Mouse (Mus musculus) myocyte (in vitro differentiated cells): ENCODE results near the gene Fam174b.

Experiments
- CEBPB ChIP-seq: IDR thresholded peaks from 2 replicates; pipeline ENCODE4 v1.6.1; 2011; ENCODE audit warnings: mild to moderate bottlenecking, moderate library complexity; ENCODE audit not compliant: poor library complexity, insufficient read depth, severe bottlenecking
- MYOD1 ChIP-seq, 3 experiments: IDR thresholded peaks; one replicate each; pipeline ENCODE4 v1.6.1; 2011; ENCODE audit warnings: control low read depth in 2 of 3, low read depth in 2 of 3, mild to moderate bottlenecking in 2 of 3, moderate library complexity in 1 of 3; ENCODE audit not compliant: insufficient read length in 2 of 3, control insufficient read depth in 1 of 3
- POLR2A ChIP-seq: IDR thresholded peaks from one replicate; pipeline ENCODE4 v1.6.1; 2011; ENCODE audit warnings: low read depth, mild to moderate bottlenecking, control low read depth, moderate library complexity; ENCODE audit not compliant: insufficient read length
- REST ChIP-seq: IDR thresholded peaks from one replicate; pipeline ENCODE4 v1.6.1; 2011; ENCODE audit warnings: mild to moderate bottlenecking, control low read depth, moderate library complexity; ENCODE audit not compliant: insufficient read depth, insufficient read length
- SRF ChIP-seq: IDR thresholded peaks from one replicate; pipeline ENCODE4 v1.6.1; 2011; ENCODE audit warnings: low read depth; ENCODE audit not compliant: control insufficient read depth, insufficient read length
- TCF12 ChIP-seq: IDR thresholded peaks from one replicate; pipeline ENCODE4 v1.6.1; 2011; ENCODE audit warnings: mild to moderate bottlenecking, control low read depth; ENCODE audit not compliant: poor library complexity, insufficient read depth, severe bottlenecking
- USF1 ChIP-seq: IDR thresholded peaks from one replicate; pipeline ENCODE4 v1.6.1; 2011; ENCODE audit warnings: low read depth, mild to moderate bottlenecking, control low read depth, moderate library complexity

DNA sequence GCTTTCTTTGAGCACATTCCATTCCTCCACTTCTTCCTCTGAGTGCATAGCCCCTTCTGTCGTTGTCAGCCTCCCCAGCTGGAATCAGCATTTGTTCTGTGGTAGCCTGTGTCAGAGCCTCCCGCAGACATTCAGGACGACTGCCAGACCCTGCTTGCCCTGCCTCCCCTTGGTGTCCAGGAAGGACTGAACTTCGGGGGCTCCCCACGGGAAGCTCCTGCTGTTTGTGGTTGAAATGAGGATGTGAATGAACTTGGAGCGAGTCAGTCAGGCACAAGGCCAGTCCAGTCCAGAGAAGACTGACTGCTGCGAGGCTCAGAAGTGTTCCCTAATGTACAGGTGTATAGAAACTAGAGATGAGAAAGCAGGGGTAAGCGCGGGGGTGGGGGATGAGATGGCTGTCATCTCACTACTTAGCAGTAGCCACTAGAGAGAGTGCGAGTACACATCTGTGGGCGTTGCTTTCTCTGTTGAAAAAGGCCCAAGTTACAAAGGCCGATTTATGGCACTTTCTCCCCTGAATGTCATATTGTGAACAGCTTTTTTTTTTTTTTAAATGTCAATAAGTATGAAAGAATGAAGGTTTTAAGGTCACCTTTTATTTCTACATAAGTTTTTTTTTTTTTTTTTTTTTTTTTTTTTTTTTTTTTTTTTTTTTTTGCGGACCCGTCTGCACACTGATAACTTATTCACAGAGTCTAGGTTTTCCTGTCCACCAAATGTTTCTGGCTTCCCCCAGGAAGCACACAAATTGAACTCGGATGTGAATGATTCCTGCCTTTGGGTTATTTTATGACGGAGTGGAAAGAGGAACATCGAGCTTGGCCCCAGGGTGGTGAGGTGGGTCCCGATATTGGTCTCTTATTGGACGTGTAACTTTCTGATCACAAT is 31.5 kb downstream of the Fam174b start:
- TF ChIP-seq USF1, result no peak
- TF ChIP-seq POLR2A, result no peak
- no peak for TF ChIP-seq SRF
- TF ChIP-seq REST, result no peak
- TF ChIP-seq CEBPB, result no peak
- TF ChIP-seq TCF12, result no peak
- no peak for TF ChIP-seq MYOD1 (IDR thresholded peaks at IDR 0.05; ENCODE audit: control insufficient read depth in 1 of 3, insufficient read length in 2 of 3, low read depth in 2 of 3)
